Mouse (Mus musculus) hindbrain, embryonic 10.5 days (tissue): ENCODE measurements around the gene Ccdc40. TPM values are rescaled to one million over a fixed set of nuclear protein-coding genes. Genes with fewer than 3 reads are reported as not detected.

Experiments
- DNase-seq: peaks from one replicate; pipeline ENCODE4 v3.0.0-alpha.2; 2017; ENCODE audit warnings: low spot score
- H3K27ac ChIP-seq: fragments of 300-500 bp; sonication (generic); 2 replicates; pipeline ENCODE4 v1.5.1; 2016; ENCODE audit warnings: mild to moderate bottlenecking, moderate library complexity
- H3K27me3 ChIP-seq: fragments of 300-500 bp; sonication (generic); 2 replicates; pipeline ENCODE4 v1.6.1; 2016; ENCODE audit warnings: mild to moderate bottlenecking; ENCODE audit not compliant: poor library complexity, insufficient read depth, severe bottlenecking
- H3K36me3 ChIP-seq: fragments of 300-500 bp; sonication (generic); 2 replicates; pipeline ENCODE4 v1.6.1; 2016; ENCODE audit warnings: mild to moderate bottlenecking, moderate library complexity
- H3K4me1 ChIP-seq: fragments of 300-500 bp; sonication (generic); replicated peaks from 2 replicates; pipeline ENCODE4 v1.6.1; 2016; ENCODE audit warnings: mild to moderate bottlenecking
- H3K4me3 ChIP-seq: fragments of 300-500 bp; sonication (generic); 2 replicates; pipeline ENCODE4 v1.5.1; 2016; ENCODE audit warnings: mild to moderate bottlenecking, moderate library complexity
- H3K9me3 ChIP-seq: fragments of 300-500 bp; sonication (generic); 2 replicates; pipeline ENCODE4 v1.6.1; 2016; ENCODE audit warnings: mild to moderate bottlenecking, moderate library complexity
- WGBS: fragments of 180-500 bp; shearing (Covaris S2); methylation state at CpG from one replicate; pipeline ENCODE4 v1.1.7; 2016; 5-methylcytosine and 5-hydroxymethylcytosine counted together
- polyA plus RNA-seq: library from polyadenylated mRNA; unstranded; fragments of >200 nt; fragmentation: Nextera tagmentation; extraction: Ambion mirVana; gene quantifications from 2 replicates; pipeline ENCODE4 v1.2.1, GENCODE M21; 2016

The Ccdc40 gene
- polyA plus RNA-seq, 1 experiment from 2014 or later: 20.0 TPM

GRCm38 (mm10) chr11:119192605-119193004 is 35.8 kb upstream of the Ccdc40 start:
- Histone ChIP-seq H3K4me1 (peaks cover 39% of the 10 kb centered on the region), H3K27me3 (no peaks in the 10 kb centered on the region), H3K27ac (no peak overlapping the region), H3K9me3 (no peaks in the 10 kb centered on the region), H3K4me3 (no peak overlapping the region), H3K36me3 (peaks cover 38% of the 10 kb centered on the region)
- no peak for DNase-seq
- WGBS: 91% methylated on average over 9 of the region's 9 CpGs

- Histone ChIP-seq H3K27ac (0 out of 2 replicates have a peak overlapping the region, but pooled peaks have one; percentile 9), H3K27me3 (no peaks in the 10 kb centered on the region), H3K4me1 (peaks cover 15% of the 10 kb centered on the region; the same call in 1 of the 2 replicates), H3K9me3 (no peaks in the 10 kb centered on the region), H3K36me3 (peaks cover 79% of the 10 kb centered on the region), H3K4me3 (no peak overlapping the region)
- DNase-seq: no peak
- 87% methylated on average over 18 of the region's 18 CpGs for WGBS
These were observed 30.5 kb upstream of the Ccdc40 start for GRCm38 (mm10) chr11:119197618-119198563.

- no peak for DNase-seq
- Histone ChIP-seq H3K9me3 (no peaks in the 10 kb centered on the region), H3K4me3 (no peak overlapping the region), H3K4me1 (peaks cover 18% of the 10 kb centered on the region; the same call in 1 of the 2 replicates), H3K36me3 (peaks cover 81% of the 10 kb centered on the region), H3K27ac (peak overlapping the region; percentile 16; the same call in 1 of the 2 replicates), H3K27me3 (no peaks in the 10 kb centered on the region)
- WGBS: 68% methylated on average over 26 of the region's 26 CpGs
These were observed 29.7 kb upstream of the Ccdc40 start for GRCm38 (mm10) chr11:119198564-119199232.

GRCm38 (mm10) chr11:119199233-119199601 is 29.2 kb upstream of the Ccdc40 start:
- no peaks in the 10 kb centered on the region for H3K27me3 ChIP-seq
- peak overlapping the region; percentile 16; the same call in 1 of the 2 replicates for H3K27ac ChIP-seq
- H3K4me1 ChIP-seq: peaks cover 20% of the 10 kb centered on the region; the same call in 1 of the 2 replicates
- DNase-seq: no peak
- H3K9me3 ChIP-seq: no peaks in the 10 kb centered on the region
- H3K36me3 ChIP-seq: peaks cover 81% of the 10 kb centered on the region
- WGBS: 88% methylated on average over 4 of the region's 4 CpGs
- H3K4me3 ChIP-seq: no peak overlapping the region

- Histone ChIP-seq H3K4me1 (peaks cover 22% of the 10 kb centered on the region; the same call in 1 of the 2 replicates), H3K36me3 (peaks cover 88% of the 10 kb centered on the region), H3K27me3 (no peaks in the 10 kb centered on the region), H3K27ac (no peak overlapping the region), H3K4me3 (no peak overlapping the region), H3K9me3 (no peaks in the 10 kb centered on the region)
- DNase-seq: peak; percentile 47
- WGBS: 44% methylated on average over 5 of the region's 5 CpGs
These were observed 24.9 kb upstream of the Ccdc40 start for GRCm38 (mm10) chr11:119203423-119203822.

- Histone ChIP-seq H3K9me3 (no peaks in the 10 kb centered on the region), H3K27me3 (no peaks in the 10 kb centered on the region), H3K4me3 (no peak overlapping the region), H3K27ac (no peak overlapping the region), H3K36me3 (peaks cover 89% of the 10 kb centered on the region), H3K4me1 (peaks cover 36% of the 10 kb centered on the region)
- DNase-seq: no peak
- 89% methylated on average over 10 of the region's 10 CpGs for WGBS
These were observed 22.6 kb upstream of the Ccdc40 start for GRCm38 (mm10) chr11:119205738-119206137.

- no peaks in the 10 kb centered on the region for H3K27me3 ChIP-seq
- no peaks in the 10 kb centered on the region for H3K9me3 ChIP-seq
- H3K36me3 ChIP-seq: peaks cover 85% of the 10 kb centered on the region
- peak; percentile 69 for DNase-seq
- WGBS: 41% methylated on average over 5 of the region's 5 CpGs
- H3K27ac ChIP-seq: no peak overlapping the region
- no peak overlapping the region for H3K4me3 ChIP-seq
- H3K4me1 ChIP-seq: peaks cover 41% of the 10 kb centered on the region
These were observed 21.8 kb upstream of the Ccdc40 start for GRCm38 (mm10) chr11:119206562-119206961.

GRCm38 (mm10) chr11:119207986-119208385 is 20.4 kb upstream of the Ccdc40 start:
- Histone ChIP-seq H3K27me3 (no peaks in the 10 kb centered on the region), H3K4me3 (no peak overlapping the region), H3K4me1 (peaks cover 45% of the 10 kb centered on the region), H3K36me3 (peaks cover 73% of the 10 kb centered on the region), H3K9me3 (no peaks in the 10 kb centered on the region), H3K27ac (no peak overlapping the region)
- no peak for DNase-seq
- 74% methylated on average over 6 of the region's 6 CpGs for WGBS

GRCm38 (mm10) chr11:119208870-119209370 is 19.5 kb upstream of the Ccdc40 start:
- Histone ChIP-seq H3K9me3 (no peaks in the 10 kb centered on the region), H3K36me3 (peaks cover 68% of the 10 kb centered on the region)
- WGBS: 93% methylated on average over 20 of the region's 20 CpGs

GRCm38 (mm10) chr11:119209371-119210025 is 18.9 kb upstream of the Ccdc40 start:
- no peak for DNase-seq
- 91% methylated on average over 10 of the region's 10 CpGs for WGBS
- peaks cover 63% of the 10 kb centered on the region for H3K36me3 ChIP-seq

More at GRCm38 (mm10) chr11:119208870-119209370, 19.5 kb upstream of the Ccdc40 start:
- H3K4me1 ChIP-seq: peaks cover 50% of the 10 kb centered on the region
- no peak overlapping the region for H3K27ac ChIP-seq
- DNase-seq: no peak
- H3K4me3 ChIP-seq: no peak overlapping the region
- no peaks in the 10 kb centered on the region for H3K27me3 ChIP-seq

GRCm38 (mm10) chr11:119210321-119211100 is 17.9 kb upstream of the Ccdc40 start:
- no peak for DNase-seq
- H3K27me3 ChIP-seq: no peaks in the 10 kb centered on the region
- H3K4me1 ChIP-seq: peaks cover 65% of the 10 kb centered on the region
- no peaks in the 10 kb centered on the region for H3K9me3 ChIP-seq
- no peak overlapping the region for H3K27ac ChIP-seq
- WGBS: 62% methylated on average over 32 of the region's 32 CpGs
- peaks cover 52% of the 10 kb centered on the region for H3K36me3 ChIP-seq
- no peak overlapping the region for H3K4me3 ChIP-seq

More at GRCm38 (mm10) chr11:119209371-119210025, 18.9 kb upstream of the Ccdc40 start:
- Histone ChIP-seq H3K27ac (no peak overlapping the region), H3K4me3 (no peak overlapping the region), H3K4me1 (peaks cover 55% of the 10 kb centered on the region), H3K9me3 (no peaks in the 10 kb centered on the region), H3K27me3 (no peaks in the 10 kb centered on the region)
